ENCODE assay signal across 19 mouse cellular contexts in the genomic region with DNA sequence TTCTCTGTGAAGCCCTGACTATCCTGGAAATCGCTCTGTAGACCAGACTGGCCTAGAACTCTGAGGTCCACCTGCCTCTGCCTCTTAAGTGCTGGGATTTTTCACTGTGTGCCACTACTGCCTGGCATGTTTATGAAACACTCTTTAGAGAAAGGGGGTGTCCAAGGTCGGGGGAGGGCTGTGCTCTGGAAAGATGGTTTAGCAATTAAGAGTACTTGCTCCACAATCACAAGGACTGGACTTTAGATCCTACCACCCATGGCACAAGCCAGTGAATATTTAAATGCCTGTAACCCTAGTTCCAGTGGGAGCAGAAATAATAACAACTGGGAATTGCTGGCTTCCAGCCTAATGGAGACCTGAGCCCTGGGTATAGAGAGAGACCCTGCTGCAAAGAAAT. TPM values are rescaled to one million over a fixed set of nuclear protein-coding genes. Genes with fewer than 3 reads are reported as not detected.
DNase-seq lines count a peak whose midpoint lies in the region; ATAC-seq and TF ChIP-seq lines count a peak whose summit lies in the region.
"Had no signal": no experiment of that assay in that cellular context is flagged by ENCODE, and none has a peak within 500 bp of the region (broad histone marks: within the 10 kb centered on the region; RNA-seq: fewer than 3 reads in every experiment).

No protein-coding gene starts in this region.

- peaks cover 9% of the 10 kb centered on the region for H3K4me1 ChIP-seq in forebrain, embryonic 15.5 days
- peaks cover 11% of the 10 kb centered on the region for H3K4me1 ChIP-seq in forebrain, embryonic 16.5 days (replicated peaks; ENCODE audit: control insufficient read depth, insufficient read depth, low read length)
- H3K4me1 ChIP-seq in midbrain, embryonic 10.5 days: peaks cover 17% of the 10 kb centered on the region
- H3K4me1 ChIP-seq in midbrain, postnatal 0 days (ENCODE audit: insufficient read depth, low read length): no peaks in the 10 kb centered on the region
- H3K4me1 ChIP-seq in hindbrain, embryonic 16.5 days (ENCODE audit: control insufficient read depth, insufficient read depth, low read depth, low read length): peaks cover 16% of the 10 kb centered on the region
- H3K4me1 ChIP-seq in limb, embryonic 12.5 days (replicated peaks): peaks cover 34% of the 10 kb centered on the region

- DNase-seq in midbrain, embryonic 10.5 days (ENCODE audit: low spot score): no peak
- DNase-seq in midbrain, postnatal 0 days (ENCODE audit: low spot score): no peak
- DNase-seq: B cell, adult 2 months; cerebellum, postnatal 14 days; gastrocnemius, postnatal 25 days; heart, postnatal 4 days; layer of hippocampus, postnatal 36 days; lung, postnatal 36 days had no signal

- no peak overlapping the region for H3K4me2 ChIP-seq in forebrain, embryonic 15.5 days (replicated peaks)
- H3K4me2 ChIP-seq in forebrain, embryonic 16.5 days (ENCODE audit: low read length): no peak overlapping the region
- H3K4me2 ChIP-seq in midbrain, postnatal 0 days (ENCODE audit: low read depth, low read length, poor library complexity, severe bottlenecking): no peak overlapping the region
- no peak overlapping the region for H3K4me2 ChIP-seq in hindbrain, embryonic 16.5 days (ENCODE audit: low read length)
- no peak overlapping the region for H3K4me2 ChIP-seq in limb, embryonic 12.5 days
- H3K4me2 ChIP-seq: embryonic facial prominence, embryonic 12.5 days; heart, embryonic 12.5 days; midbrain, embryonic 12.5 days had no signal

- no peak overlapping the region for H3K4me3 ChIP-seq in forebrain, embryonic 15.5 days
- H3K4me3 ChIP-seq in forebrain, embryonic 16.5 days (replicated peaks; ENCODE audit: low read length): no peak overlapping the region
- H3K4me3 ChIP-seq in midbrain, embryonic 10.5 days: no peak overlapping the region
- no peak overlapping the region for H3K4me3 ChIP-seq in midbrain, postnatal 0 days (ENCODE audit: low read depth, low read length)
- H3K4me3 ChIP-seq in hindbrain, embryonic 16.5 days (ENCODE audit: low read length): no peak overlapping the region
- no peak overlapping the region for H3K4me3 ChIP-seq in limb, embryonic 12.5 days (replicated peaks)
- H3K4me3 ChIP-seq: embryonic facial prominence, embryonic 12.5 days; heart, embryonic 12.5 days; midbrain, embryonic 12.5 days had no signal

- no peaks in the 10 kb centered on the region for H3K9me3 ChIP-seq in forebrain, embryonic 15.5 days
- H3K9me3 ChIP-seq in forebrain, embryonic 16.5 days (ENCODE audit: control insufficient read depth, low read length): no peaks in the 10 kb centered on the region
- peaks cover 8% of the 10 kb centered on the region for H3K9me3 ChIP-seq in midbrain, embryonic 10.5 days (replicated peaks)
- no peaks in the 10 kb centered on the region for H3K9me3 ChIP-seq in midbrain, postnatal 0 days (ENCODE audit: low read length)
- no peaks in the 10 kb centered on the region for H3K9me3 ChIP-seq in hindbrain, embryonic 16.5 days (ENCODE audit: control insufficient read depth, low read length)
- no peaks in the 10 kb centered on the region for H3K9me3 ChIP-seq in limb, embryonic 12.5 days
- H3K9me3 ChIP-seq: embryonic facial prominence, embryonic 12.5 days; heart, embryonic 12.5 days; midbrain, embryonic 12.5 days had no signal

- H3K36me3 ChIP-seq in forebrain, embryonic 15.5 days: 0 out of 2 replicates have a peak, but pooled peaks cover 2% of the 10 kb centered on the region
- no peaks in the 10 kb centered on the region for H3K36me3 ChIP-seq in forebrain, embryonic 16.5 days (ENCODE audit: control insufficient read depth, insufficient read depth)
- peaks cover 29% of the 10 kb centered on the region for H3K36me3 ChIP-seq in midbrain, embryonic 10.5 days
- H3K36me3 ChIP-seq in midbrain, postnatal 0 days (ENCODE audit: insufficient read depth, low read length): no peaks in the 10 kb centered on the region
- H3K36me3 ChIP-seq in hindbrain, embryonic 16.5 days (ENCODE audit: control insufficient read depth, insufficient read depth, low read length): no peaks in the 10 kb centered on the region
- H3K36me3 ChIP-seq in limb, embryonic 12.5 days: peaks cover 12% of the 10 kb centered on the region

- 0 out of 2 replicates have a peak overlapping the region, but pooled peaks have one; percentile 3 for H3K27ac ChIP-seq in forebrain, embryonic 15.5 days (replicated peaks)
- H3K27ac ChIP-seq in forebrain, embryonic 16.5 days (ENCODE audit: low read length): no peak overlapping the region
- H3K27ac ChIP-seq in midbrain, embryonic 10.5 days (replicated peaks): peak overlapping the region; percentile 60
- no peak overlapping the region for H3K27ac ChIP-seq in midbrain, postnatal 0 days (ENCODE audit: low read depth, low read length)
- peak overlapping the region; percentile 48 for H3K27ac ChIP-seq in hindbrain, embryonic 16.5 days (ENCODE audit: low read depth, low read length)
- peak overlapping the region; percentile 45; the same call in 1 of the 2 replicates for H3K27ac ChIP-seq in limb, embryonic 12.5 days
- H3K27ac ChIP-seq: liver, embryonic 14.5 days; midbrain, embryonic 12.5 days had no signal

- no peaks in the 10 kb centered on the region for H3K27me3 ChIP-seq in forebrain, embryonic 15.5 days
- H3K27me3 ChIP-seq in forebrain, embryonic 16.5 days (replicated peaks; ENCODE audit: control insufficient read depth, insufficient read depth, low read length): no peaks in the 10 kb centered on the region
- no peaks in the 10 kb centered on the region for H3K27me3 ChIP-seq in midbrain, embryonic 10.5 days (ENCODE audit: low read depth, poor library complexity, severe bottlenecking)
- H3K27me3 ChIP-seq in midbrain, postnatal 0 days (ENCODE audit: insufficient read depth, low read length): no peaks in the 10 kb centered on the region
- no peaks in the 10 kb centered on the region for H3K27me3 ChIP-seq in hindbrain, embryonic 16.5 days (replicated peaks; ENCODE audit: control insufficient read depth, insufficient read depth, low read length)
- no peaks in the 10 kb centered on the region for H3K27me3 ChIP-seq in limb, embryonic 12.5 days
- H3K27me3 ChIP-seq: embryonic facial prominence, embryonic 12.5 days; heart, embryonic 12.5 days; midbrain, embryonic 12.5 days; Patski had no signal

- H3K9ac ChIP-seq in forebrain, embryonic 15.5 days (replicated peaks): no peak overlapping the region
- no peak overlapping the region for H3K9ac ChIP-seq in forebrain, embryonic 16.5 days (replicated peaks; ENCODE audit: low read depth, low read length)
- no peak overlapping the region for H3K9ac ChIP-seq in midbrain, postnatal 0 days (replicated peaks; ENCODE audit: low read length, poor library complexity, severe bottlenecking)
- no peak overlapping the region for H3K9ac ChIP-seq in hindbrain, embryonic 16.5 days (ENCODE audit: low read depth, low read length)
- no peak overlapping the region for H3K9ac ChIP-seq in limb, embryonic 12.5 days (replicated peaks)
- H3K9ac ChIP-seq: embryonic facial prominence, embryonic 12.5 days; heart, embryonic 12.5 days; liver, embryonic 14.5 days; midbrain, embryonic 12.5 days had no signal

- WGBS in forebrain, embryonic 15.5 days: 52% methylated on average over 2 of the region's 2 CpGs
- 65% methylated on average over 2 of the region's 2 CpGs for WGBS in forebrain, embryonic 16.5 days
- WGBS in midbrain, embryonic 10.5 days: 64% methylated on average over 2 of the region's 2 CpGs
- WGBS in midbrain, postnatal 0 days: 58% methylated on average over 2 of the region's 2 CpGs
- 64% methylated on average over 2 of the region's 2 CpGs for WGBS in hindbrain, embryonic 16.5 days
- WGBS in limb, embryonic 12.5 days: 49% methylated on average over 2 of the region's 2 CpGs

- TF ChIP-seq CTCF in midbrain, postnatal 0 days (IDR thresholded peaks at IDR 0.05): no peak

- ATAC-seq in forebrain, embryonic 15.5 days (replicated peaks): no peak
- ATAC-seq in forebrain, embryonic 16.5 days: no peak
- ATAC-seq in midbrain, postnatal 0 days (ENCODE audit: low FRiP score): no peak
- ATAC-seq in hindbrain, embryonic 16.5 days: no peak
- no peak for ATAC-seq in limb, embryonic 12.5 days (ENCODE audit: insufficient number of reproducible peaks, insufficient read depth, low FRiP score, low TSS enrichment, low read depth)
- no peak for ATAC-seq in megakaryocyte, adult 5-6 weeks (ENCODE audit: poor library complexity, severe bottlenecking)
- no peak for ATAC-seq in granulocyte monocyte progenitor cell, adult 5-6 weeks (replicated peaks; ENCODE audit: poor library complexity, severe bottlenecking)
- ATAC-seq: Patski had no signal

RNA-seq across cellular contexts. Expression of a gene that starts 36.4 kb away (rescaled TPM):
- polyA plus RNA-seq in forebrain, embryonic 15.5 days (2015; fragmentation: Nextera tagmentation; extraction: Ambion mirVana): 118 and 120 TPM in 2 replicates
- polyA plus RNA-seq in forebrain, embryonic 16.5 days (2015; fragmentation: Nextera tagmentation; extraction: Ambion mirVana): 127 and 129 TPM in 2 replicates
- 130 and 135 TPM in 2 replicates for polyA plus RNA-seq in midbrain, embryonic 10.5 days (2016; fragmentation: Nextera tagmentation; extraction: Ambion mirVana)
- total RNA-seq in midbrain, postnatal 0 days (2014; rRNA removed): 63.5 and 80.0 TPM in 2 replicates
- 116 and 123 TPM in 2 replicates for polyA plus RNA-seq in midbrain, postnatal 0 days (2015; fragmentation: Nextera tagmentation; extraction: Ambion mirVana)
- 118 and 125 TPM in 2 replicates for polyA plus RNA-seq in hindbrain, embryonic 16.5 days (2015; fragmentation: Nextera tagmentation; extraction: Ambion mirVana)
- 125 and 136 TPM in 2 replicates for polyA plus RNA-seq in limb, embryonic 12.5 days (2016; fragmentation: Nextera tagmentation; extraction: Ambion mirVana)
- total RNA-seq in megakaryocyte, adult 5-6 weeks (2015): 41.2 and 63.4 TPM in 2 replicates
- total RNA-seq in megakaryocyte, adult 5-6 weeks (2017): 89.6 and 159 TPM in 2 replicates
- total RNA-seq in granulocyte monocyte progenitor cell, adult 5-6 weeks (2014; fragmentation: Nextera tagmentation): 69.2 and 126 TPM in 2 replicates
- 302 and 358 TPM in 2 replicates for total RNA-seq in granulocyte monocyte progenitor cell, adult 5-6 weeks (2017)

RNA-seq across cellular contexts. Expression of a gene that starts 36.5 kb away (rescaled TPM):
- 20.2 and 22.2 TPM in 2 replicates for polyA plus RNA-seq in forebrain, embryonic 15.5 days (2015; fragmentation: Nextera tagmentation; extraction: Ambion mirVana)
- polyA plus RNA-seq in forebrain, embryonic 16.5 days (2015; fragmentation: Nextera tagmentation; extraction: Ambion mirVana): 21.8 and 24.6 TPM in 2 replicates
- polyA plus RNA-seq in midbrain, embryonic 10.5 days (2016; fragmentation: Nextera tagmentation; extraction: Ambion mirVana): 23.4 and 24.5 TPM in 2 replicates
- 13.6 and 15.3 TPM in 2 replicates for total RNA-seq in midbrain, postnatal 0 days (2014; rRNA removed)
- polyA plus RNA-seq in midbrain, postnatal 0 days (2015; fragmentation: Nextera tagmentation; extraction: Ambion mirVana): 23.6 and 26.0 TPM in 2 replicates
- polyA plus RNA-seq in hindbrain, embryonic 16.5 days (2015; fragmentation: Nextera tagmentation; extraction: Ambion mirVana): 25.7 and 26.1 TPM in 2 replicates
- 23.0 and 23.9 TPM in 2 replicates for polyA plus RNA-seq in limb, embryonic 12.5 days (2016; fragmentation: Nextera tagmentation; extraction: Ambion mirVana)
- 4.5 and 5.9 TPM in 2 replicates for total RNA-seq in megakaryocyte, adult 5-6 weeks (2015)
- 7.5 and 8.6 TPM in 2 replicates for total RNA-seq in megakaryocyte, adult 5-6 weeks (2017)
- total RNA-seq in granulocyte monocyte progenitor cell, adult 5-6 weeks (2014; fragmentation: Nextera tagmentation): 19.7 and 26.3 TPM in 2 replicates
- total RNA-seq in granulocyte monocyte progenitor cell, adult 5-6 weeks (2017): 28.5 and 30.5 TPM in 2 replicates

Comparison
In these comparisons a context has a peak if more than half of its experiments do, and no peak if none do; other contexts are left out.
1. H3K27ac ChIP-seq: peak in forebrain, embryonic 15.5 days (single experiment), midbrain, embryonic 10.5 days (single experiment), hindbrain, embryonic 16.5 days (single experiment) and limb, embryonic 12.5 days (single experiment); none in forebrain, embryonic 16.5 days (single experiment) and midbrain, postnatal 0 days (single experiment).